In the genomic region with DNA sequence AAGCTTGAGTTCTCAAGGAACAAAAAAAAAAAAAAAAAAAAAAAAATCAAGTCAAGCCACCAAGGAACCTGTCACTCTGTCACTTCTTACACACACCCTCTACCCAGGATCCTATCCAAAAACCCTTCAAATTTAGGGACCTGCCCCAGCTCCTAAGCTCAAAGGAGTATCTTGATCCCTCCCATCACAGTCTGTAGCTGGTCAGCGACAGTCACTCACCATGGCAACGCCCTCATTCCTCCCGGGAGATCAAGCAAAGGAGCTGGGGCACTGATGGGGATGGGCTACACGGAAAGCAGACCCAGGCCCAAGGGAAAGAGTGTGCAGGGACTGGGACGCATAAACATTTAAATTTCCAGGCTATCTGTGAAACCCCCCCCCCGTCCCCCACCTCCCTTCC, we compare ENCODE assay signal across 8 mouse cellular contexts. TPM values are rescaled to one million over a fixed set of nuclear protein-coding genes. Genes with fewer than 3 reads are reported as not detected.
DNase-seq lines count a peak whose midpoint lies in the region; ATAC-seq lines count a peak whose summit lies in the region.

No protein-coding gene starts in this region.

- H3K4me2 ChIP-seq in heart, embryonic 15.5 days, result peak overlapping the region; percentile 88
- peak overlapping the region; percentile 89 for H3K4me2 ChIP-seq in hindbrain, embryonic 11.5 days (replicated peaks; ENCODE audit: low read depth, low read length)
- H3K4me2 ChIP-seq in midbrain, embryonic 14.5 days (ENCODE audit: low read length), result peak overlapping the region; percentile 67

- no peak overlapping the region for H3K9ac ChIP-seq in heart, embryonic 15.5 days
- H3K9ac ChIP-seq in hindbrain, embryonic 11.5 days (ENCODE audit: low read depth, low read length), result no peak overlapping the region
- H3K9ac ChIP-seq in midbrain, embryonic 14.5 days (replicated peaks; ENCODE audit: low read length), result peak overlapping the region; percentile 100; the same call in 1 of the 2 replicates

- H3K36me3 ChIP-seq in heart, embryonic 15.5 days, result peaks cover 25% of the 10 kb centered on the region; the same call in 1 of the 2 replicates
- peaks cover 6% of the 10 kb centered on the region; the same call in 1 of the 2 replicates for H3K36me3 ChIP-seq in hindbrain, embryonic 11.5 days (ENCODE audit: control insufficient read depth, insufficient read depth, low read length)
- H3K36me3 ChIP-seq in midbrain, embryonic 14.5 days (ENCODE audit: control insufficient read depth, insufficient read depth, low read length), result peaks cover 39% of the 10 kb centered on the region

- 0 out of 2 replicates have a peak, but pooled peaks cover 3% of the 10 kb centered on the region for H3K27me3 ChIP-seq in heart, embryonic 15.5 days
- peaks cover 5% of the 10 kb centered on the region; the same call in 1 of the 2 replicates for H3K27me3 ChIP-seq in hindbrain, embryonic 11.5 days (ENCODE audit: control insufficient read depth, insufficient read depth, low read length)
- no peaks in the 10 kb centered on the region for H3K27me3 ChIP-seq in midbrain, embryonic 14.5 days (ENCODE audit: control insufficient read depth, insufficient read depth, low read length)

- intact Hi-C loops in left cerebral cortex, postnatal 14 days (cut with DNase I), result loop anchor here (5.0 kb wide), 1 partner anchor 208 kb away; no protein-coding TSS in a partner anchor

- H3K27ac ChIP-seq in heart, embryonic 15.5 days, result peak overlapping the region; percentile 87; the same call in 1 of the 2 replicates
- no peak overlapping the region for H3K27ac ChIP-seq in hindbrain, embryonic 11.5 days (ENCODE audit: low read depth, low read length)
- H3K27ac ChIP-seq in midbrain, embryonic 14.5 days (replicated peaks; ENCODE audit: low read depth, low read length), result peak overlapping the region; percentile 98; the same call in 1 of the 2 replicates

- no peaks in the 10 kb centered on the region for H3K9me3 ChIP-seq in heart, embryonic 15.5 days (replicated peaks)
- no peaks in the 10 kb centered on the region for H3K9me3 ChIP-seq in hindbrain, embryonic 11.5 days (ENCODE audit: control insufficient read depth, low read length)
- H3K9me3 ChIP-seq in midbrain, embryonic 14.5 days (ENCODE audit: control insufficient read depth, low read length), result no peaks in the 10 kb centered on the region

- whole genome bisulfite sequencing in heart, embryonic 15.5 days, result 17% methylated on average over 6 of the region's 6 CpGs
- WGBS in hindbrain, embryonic 11.5 days, result 4% methylated on average over 6 of the region's 6 CpGs
- 3% methylated on average over 6 of the region's 6 CpGs for WGBS in midbrain, embryonic 14.5 days

- ATAC-seq in heart, embryonic 15.5 days (replicated peaks; ENCODE audit: insufficient number of reproducible peaks, insufficient read depth, low FRiP score, low read depth), result no peak
- ATAC-seq in hindbrain, embryonic 11.5 days (ENCODE audit: low FRiP score), result 0 out of 2 replicates have a peak, but pooled peaks have one; percentile 23
- ATAC-seq in midbrain, embryonic 14.5 days (ENCODE audit: low FRiP score, low TSS enrichment), result no peak
- no peak for ATAC-seq in frontal cortex, adult (ENCODE audit: low TSS enrichment)

- H3K4me1 ChIP-seq in heart, embryonic 15.5 days (replicated peaks), result peaks cover 56% of the 10 kb centered on the region
- H3K4me1 ChIP-seq in hindbrain, embryonic 11.5 days (replicated peaks; ENCODE audit: control insufficient read depth, insufficient read depth, low read length), result peaks cover 15% of the 10 kb centered on the region
- peaks cover 30% of the 10 kb centered on the region for H3K4me1 ChIP-seq in midbrain, embryonic 14.5 days (ENCODE audit: control insufficient read depth, insufficient read depth, low read length)

- no peak overlapping the region for H3K4me3 ChIP-seq in heart, embryonic 15.5 days
- no peak overlapping the region for H3K4me3 ChIP-seq in hindbrain, embryonic 11.5 days (ENCODE audit: low read depth, low read length)
- H3K4me3 ChIP-seq in midbrain, embryonic 14.5 days (replicated peaks; ENCODE audit: low read depth, low read length), result peak overlapping the region; percentile 100

- DNase-seq in heart, adult 9 months (ENCODE audit: low spot score in 2 of 2), result no peak
- peak; percentile 47 for DNase-seq in embryo, embryonic 11 days
- peak; percentile 62 for DNase-seq in hindbrain, embryonic 11.5 days (ENCODE audit: low spot score)
- DNase-seq in midbrain, embryonic 14.5 days, result peak; percentile 45
- no peak for DNase-seq in frontal cortex, adult 2 months (ENCODE audit: extremely low spot score in 1 of 2, low spot score in 1 of 2)
- no peak for DNase-seq in left cerebral cortex, postnatal 14 days (ENCODE audit: low spot score in 2 of 2)

RNA-seq across cellular contexts. Expression of gene Fam171a2, which starts 2.7 kb away (rescaled TPM):
- polyA plus RNA-seq in heart, embryonic 15.5 days (2015; fragmentation: Nextera tagmentation; extraction: Ambion mirVana), result 2.7 and 5.7 TPM in 2 replicates
- 10.7 and 11.7 TPM in 2 replicates for polyA plus RNA-seq in hindbrain, embryonic 11.5 days (2014; fragmentation: Nextera tagmentation; extraction: Ambion mirVana)
- 28.6 and 50.4 TPM in 2 replicates for polyA plus RNA-seq in midbrain, embryonic 14.5 days (2014; fragmentation: Nextera tagmentation; extraction: Ambion mirVana)
- 69.6 and 70.0 TPM in 2 replicates for polyA plus RNA-seq in frontal cortex, adult 2 months (2012; rRNA removed)
- total RNA-seq in left cerebral cortex, postnatal 14 days (2021), result 100 to 1,000 TPM in 1 of 2 experiments, 10 to 100 TPM in 1; 97.3 to 111 TPM

RNA-seq across cellular contexts. Expression of gene Grn, which starts 14.7 kb away (rescaled TPM):
- polyA plus RNA-seq in heart, embryonic 15.5 days (2015; fragmentation: Nextera tagmentation; extraction: Ambion mirVana), result 198 and 242 TPM in 2 replicates
- 43.3 and 47.2 TPM in 2 replicates for polyA plus RNA-seq in hindbrain, embryonic 11.5 days (2014; fragmentation: Nextera tagmentation; extraction: Ambion mirVana)
- polyA plus RNA-seq in midbrain, embryonic 14.5 days (2014; fragmentation: Nextera tagmentation; extraction: Ambion mirVana), result 33.1 and 45.5 TPM in 2 replicates
- polyA plus RNA-seq in frontal cortex, adult 2 months (2012; rRNA removed), result 70.9 and 78.2 TPM in 2 replicates
- 10 to 100 TPM; 74.3 to 78.5 TPM for total RNA-seq in left cerebral cortex, postnatal 14 days (2021)

RNA-seq across cellular contexts. Expression of gene Itga2b, which starts 25.1 kb away (rescaled TPM):
- polyA plus RNA-seq in heart, embryonic 15.5 days (2015; fragmentation: Nextera tagmentation; extraction: Ambion mirVana), result 8.7 TPM in 2 replicates
- polyA plus RNA-seq in hindbrain, embryonic 11.5 days (2014; fragmentation: Nextera tagmentation; extraction: Ambion mirVana), result 3.9 and 5.5 TPM in 2 replicates
- 5.4 and 7.7 TPM in 2 replicates for polyA plus RNA-seq in midbrain, embryonic 14.5 days (2014; fragmentation: Nextera tagmentation; extraction: Ambion mirVana)
- 4.5 and 5.3 TPM in 2 replicates for polyA plus RNA-seq in frontal cortex, adult 2 months (2012; rRNA removed)
- total RNA-seq in left cerebral cortex, postnatal 14 days (2021), result 1 to 10 TPM; 2.0 to 3.6 TPM

RNA-seq across cellular contexts. Expression of gene Slc25a39, which starts 37.0 kb away (rescaled TPM):
- 293 and 321 TPM in 2 replicates for polyA plus RNA-seq in heart, embryonic 15.5 days (2015; fragmentation: Nextera tagmentation; extraction: Ambion mirVana)
- 152 and 166 TPM in 2 replicates for polyA plus RNA-seq in hindbrain, embryonic 11.5 days (2014; fragmentation: Nextera tagmentation; extraction: Ambion mirVana)
- polyA plus RNA-seq in midbrain, embryonic 14.5 days (2014; fragmentation: Nextera tagmentation; extraction: Ambion mirVana), result 132 and 144 TPM in 2 replicates
- polyA plus RNA-seq in frontal cortex, adult 2 months (2012; rRNA removed), result 82.9 and 90.8 TPM in 2 replicates
- 10 to 100 TPM; 71.0 to 71.3 TPM for total RNA-seq in left cerebral cortex, postnatal 14 days (2021)

RNA-seq across cellular contexts. Expression of gene Rundc3a, which starts 51.6 kb away (rescaled TPM):
- 0.64 and 2.5 TPM in 2 replicates for polyA plus RNA-seq in heart, embryonic 15.5 days (2015; fragmentation: Nextera tagmentation; extraction: Ambion mirVana)
- 43.3 and 47.8 TPM in 2 replicates for polyA plus RNA-seq in hindbrain, embryonic 11.5 days (2014; fragmentation: Nextera tagmentation; extraction: Ambion mirVana)
- polyA plus RNA-seq in midbrain, embryonic 14.5 days (2014; fragmentation: Nextera tagmentation; extraction: Ambion mirVana), result 113 and 165 TPM in 2 replicates
- 538 and 540 TPM in 2 replicates for polyA plus RNA-seq in frontal cortex, adult 2 months (2012; rRNA removed)
- 100 to 1,000 TPM; 399 to 416 TPM for total RNA-seq in left cerebral cortex, postnatal 14 days (2021)

Comparison
In these comparisons a context has a peak if more than half of its experiments do, and no peak if none do; other contexts are left out.
1. DNase-seq: peak in embryo, embryonic 11 days (single experiment), hindbrain, embryonic 11.5 days (single experiment) and midbrain, embryonic 14.5 days (single experiment); none in heart, adult 9 months (0 of 2), frontal cortex, adult 2 months (0 of 2) and left cerebral cortex, postnatal 14 days (0 of 2).
2. Peak in every context shown above with its lines, with median percentiles within 50 percentile points of each other: H3K4me2 ChIP-seq.